Mouse (Mus musculus) spleen, adult 2 months (tissue): Measurements from ENCODE around the gene Slc31a1.

ENCODE experiments used
- CTCF ChIP-seq: fragments of 200-500 bp; IDR thresholded peaks from 2 replicates; pipeline ENCODE4 v1.5.1; 2011; ENCODE audit warnings: mild to moderate bottlenecking, inconsistent platforms; ENCODE audit not compliant: insufficient read depth, insufficient read length, insufficient replicate concordance; ENCODE audit errors: extremely low read depth
- POLR2A ChIP-seq: fragments of 200-500 bp; IDR thresholded peaks from 2 replicates; pipeline ENCODE4 v1.6.1; 2011; ENCODE audit warnings: low read depth, low read length, inconsistent platforms

DNA sequence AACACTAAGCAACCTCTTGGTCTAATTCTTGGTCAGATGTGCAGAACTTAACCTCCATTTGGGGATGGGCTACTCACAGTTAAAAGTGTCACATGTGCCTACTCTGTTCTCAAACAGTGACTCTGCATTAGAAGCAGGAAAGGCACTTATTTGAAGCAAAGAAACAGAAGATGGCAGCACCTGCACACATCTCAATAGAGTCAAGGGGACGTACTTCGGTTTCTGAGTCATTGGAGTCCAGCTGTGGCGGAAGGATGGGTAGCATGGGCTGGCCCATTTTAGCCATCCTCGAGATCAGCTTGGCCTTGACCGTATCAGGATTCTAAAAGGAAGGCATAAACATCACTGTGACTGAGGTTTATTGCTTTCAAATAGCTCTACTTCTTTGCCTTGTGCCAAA lies 28.6 kb upstream of the Slc31a1 start:
- no peak for TF ChIP-seq CTCF
- TF ChIP-seq POLR2A: no peak
